Mouse (Mus musculus): ENCODE data around the gene Rbm47.

Rbm47 gene

DNA sequence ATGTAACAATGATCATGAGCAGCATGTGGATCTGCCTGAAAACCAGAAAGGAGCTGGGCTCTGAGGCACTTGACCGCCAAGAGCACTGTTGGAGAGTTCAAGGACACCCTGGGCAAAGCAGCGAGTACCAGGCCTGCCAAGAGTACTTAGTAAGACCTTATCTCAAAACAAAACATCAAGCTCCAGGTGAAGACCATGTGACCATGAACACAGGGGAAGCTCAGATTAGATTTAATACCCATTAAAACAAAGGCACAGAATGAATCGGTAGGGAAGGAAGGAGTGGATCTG lies 110.0 kb downstream of the Rbm47 start:
- DNase-seq (ENCODE audit: low spot score in 2 of 2), result no peak

DNA sequence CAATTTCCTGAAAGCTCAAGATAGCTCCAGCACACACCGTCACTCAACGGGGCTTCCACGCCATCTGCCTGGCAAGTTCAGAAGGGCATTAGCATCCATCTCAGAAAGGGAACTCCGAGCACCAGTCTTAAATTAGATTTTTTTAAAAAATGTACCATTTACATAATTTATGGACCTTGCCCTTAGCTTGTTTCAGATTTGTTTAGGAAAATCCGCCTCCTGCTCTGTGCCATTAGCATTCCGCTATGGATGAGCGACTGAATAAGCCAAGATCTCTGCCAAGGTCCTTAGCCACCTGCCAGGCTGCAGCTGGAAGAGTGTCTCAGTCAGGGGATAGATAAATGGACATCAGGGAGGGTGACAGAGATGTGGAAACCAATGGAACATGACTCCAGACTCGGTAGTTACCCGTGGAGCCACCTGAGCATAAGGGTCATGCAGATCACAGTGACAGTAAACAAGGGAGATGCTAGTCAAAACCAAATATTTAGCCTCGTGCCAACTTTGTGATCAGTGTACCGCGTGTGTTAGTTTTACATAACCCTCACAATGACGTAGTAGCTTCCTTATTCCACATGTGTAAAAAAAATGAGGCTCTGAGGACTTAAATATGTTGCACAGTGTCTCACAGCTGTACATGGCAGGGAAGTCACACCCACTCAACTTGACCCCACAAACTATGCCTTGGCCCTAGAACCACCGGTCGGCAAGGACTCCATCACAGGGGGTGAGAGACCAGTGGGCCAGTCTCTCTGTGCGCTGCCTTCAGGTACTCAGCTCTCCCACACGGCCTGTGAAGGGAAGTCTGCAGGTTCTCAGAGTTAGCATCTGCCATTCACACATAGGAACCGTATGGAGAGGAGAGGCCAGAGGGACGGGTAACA lies 110.6 kb downstream of the Rbm47 start:
- DNase-seq (ENCODE audit: low spot score in 2 of 2), result no peak

DNA sequence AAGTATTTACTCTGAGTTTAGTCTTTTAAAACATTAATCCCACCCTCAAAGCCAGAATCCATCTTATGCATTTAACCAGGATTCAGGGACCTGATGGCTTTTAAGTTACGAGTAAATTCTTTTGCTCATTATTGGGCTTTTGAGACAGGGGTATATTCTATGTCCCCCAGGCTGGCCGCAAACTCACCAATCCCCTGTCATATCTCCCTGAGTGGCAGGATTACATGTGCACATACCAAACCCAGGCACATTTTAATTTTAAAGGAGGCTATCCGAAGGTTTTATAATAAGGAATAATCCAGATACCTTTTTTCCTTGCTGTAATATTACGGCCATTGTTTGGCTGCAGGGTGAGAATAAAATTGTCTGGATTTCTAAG lies 111.3 kb downstream of the Rbm47 start:
- no peak for DNase-seq (ENCODE audit: low spot score in 2 of 2)

DNA sequence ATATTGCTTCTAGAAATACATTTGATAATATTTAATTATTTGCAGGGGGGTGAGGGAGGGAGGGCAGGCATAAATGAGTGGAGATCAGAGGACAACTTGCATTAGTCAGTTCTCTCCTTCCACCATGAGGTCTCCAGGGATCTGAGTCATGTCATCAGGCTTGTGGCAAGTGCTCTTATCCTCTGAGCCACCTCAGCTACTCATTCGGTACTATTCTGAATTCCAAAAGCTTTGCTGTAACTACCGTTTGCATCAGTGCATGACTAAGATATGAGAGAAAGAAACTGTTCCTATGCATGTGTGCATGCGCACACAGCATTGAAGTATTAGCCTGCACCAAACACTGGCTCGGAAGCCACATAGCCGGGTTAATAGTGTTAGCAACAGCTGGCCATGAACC lies 114.1 kb downstream of the Rbm47 start:
- DNase-seq (ENCODE audit: low spot score in 2 of 2), result no peak

DNA sequence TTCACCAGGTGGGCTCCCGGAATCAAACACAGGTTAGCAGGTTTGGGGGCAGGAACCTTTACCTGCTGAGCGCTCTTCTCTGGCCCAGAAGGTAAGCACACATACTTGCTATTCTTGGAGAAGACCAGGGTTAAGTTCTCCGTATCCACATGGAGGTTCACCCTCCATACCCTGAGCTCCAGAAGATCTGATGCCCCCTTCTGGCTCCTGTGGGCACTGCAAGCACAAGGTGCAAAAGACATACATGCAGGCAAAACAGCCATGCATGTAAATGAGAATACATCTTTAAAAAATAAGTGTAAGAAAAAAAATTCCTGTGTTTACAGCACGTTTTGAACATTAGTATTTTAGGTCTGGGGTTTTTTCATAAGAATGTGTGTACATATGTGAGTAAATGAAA lies 116.2 kb downstream of the Rbm47 start:
- DNase-seq (ENCODE audit: low spot score in 2 of 2), result no peak

DNA sequence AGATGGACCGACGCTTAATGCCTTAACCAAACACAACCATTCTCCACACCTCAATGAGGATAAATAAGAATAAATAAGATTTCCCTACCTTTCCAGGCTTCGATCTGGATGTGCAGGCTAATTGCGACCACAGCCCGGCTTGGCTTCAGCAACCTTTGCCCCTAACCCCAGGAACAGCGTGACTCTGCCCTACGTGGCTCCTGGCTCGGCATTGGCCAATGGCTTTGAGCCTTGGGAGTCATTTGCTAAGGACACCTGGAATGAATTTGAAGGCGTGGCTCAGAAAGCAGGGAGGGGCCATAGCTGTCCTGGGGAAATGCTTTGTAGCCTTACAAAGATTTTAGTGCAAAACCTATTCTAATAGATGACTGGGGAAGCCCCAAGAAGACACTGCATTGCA lies 118.5 kb downstream of the Rbm47 start:
- DNase-seq (ENCODE audit: low spot score in 2 of 2), result no peak

DNA sequence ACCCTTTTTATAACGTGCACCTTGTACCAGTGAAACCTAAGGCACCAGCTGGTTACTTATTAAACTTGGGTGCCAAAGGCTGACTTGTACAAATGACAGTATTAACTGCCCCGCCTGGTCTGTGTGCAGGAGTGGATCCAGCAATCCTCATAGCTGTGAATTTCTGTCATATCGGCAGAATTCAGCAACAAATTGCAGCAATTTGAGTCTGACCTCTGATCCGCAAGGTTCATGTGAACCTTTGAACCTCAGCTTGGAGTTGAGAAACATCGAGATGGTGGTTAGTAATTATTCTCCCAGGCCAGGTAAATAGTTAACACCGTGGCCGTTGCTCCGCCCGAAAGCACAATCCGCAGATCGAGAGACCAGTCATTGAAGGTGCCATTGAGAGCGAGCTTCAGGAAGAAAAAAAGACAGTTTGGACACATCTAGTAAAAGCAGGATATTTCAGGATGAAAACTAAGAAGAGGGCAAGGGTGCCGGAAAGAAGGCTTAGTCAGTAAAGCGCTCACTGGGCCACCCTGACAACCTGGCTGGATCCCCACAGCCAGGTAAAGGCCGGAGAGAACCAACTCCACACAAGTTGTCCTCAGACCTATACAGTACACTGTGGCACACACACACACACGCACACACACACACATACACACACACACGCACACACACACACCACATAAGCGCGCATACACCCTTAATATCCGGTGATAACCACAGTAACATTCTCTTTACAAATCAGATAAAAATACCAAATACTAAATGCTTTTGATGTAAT lies 120.0 kb downstream of the Rbm47 start:
- DNase-seq (ENCODE audit: low spot score in 2 of 2), result no peak

DNA sequence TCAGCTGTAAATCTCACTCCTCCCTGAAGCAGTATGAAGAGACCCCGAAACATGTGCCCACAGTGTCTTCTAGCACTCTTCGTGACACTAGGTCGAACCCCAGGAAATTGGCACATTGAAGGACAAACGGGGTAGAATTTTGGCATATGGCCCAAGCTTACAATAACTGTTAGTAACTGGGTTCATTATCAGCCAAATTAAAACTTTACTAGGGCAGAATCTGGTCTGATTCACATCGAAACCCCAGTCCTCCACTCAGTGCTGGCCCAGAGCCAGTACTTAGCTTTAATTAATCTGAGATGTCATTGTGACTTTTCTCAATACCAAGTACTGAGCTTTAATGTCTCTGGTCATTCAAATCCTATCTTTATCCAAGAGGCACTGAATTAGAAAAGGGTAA lies 122.1 kb downstream of the Rbm47 start:
- no peak for DNase-seq (ENCODE audit: low spot score in 2 of 2)

DNA sequence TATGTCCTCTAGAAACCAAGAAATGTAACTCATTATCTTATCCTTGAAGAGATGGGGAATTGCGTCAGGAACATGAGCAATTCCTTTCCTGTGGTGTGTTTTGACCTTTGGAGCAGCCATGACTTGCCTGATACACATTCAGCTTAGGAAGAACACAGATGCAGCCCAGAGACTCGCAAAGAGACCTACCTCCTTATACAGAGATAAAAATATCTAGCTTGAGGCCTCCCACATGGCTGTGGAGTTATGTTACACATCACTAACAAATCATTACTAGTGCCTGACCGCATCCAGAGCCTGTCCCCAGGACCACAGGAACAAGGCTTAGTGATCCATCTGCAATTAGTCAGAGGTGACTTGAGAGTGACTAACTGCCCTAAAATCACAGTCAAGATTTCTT lies 126.6 kb downstream of the Rbm47 start:
- no peak for DNase-seq (ENCODE audit: low spot score in 2 of 2)

DNA sequence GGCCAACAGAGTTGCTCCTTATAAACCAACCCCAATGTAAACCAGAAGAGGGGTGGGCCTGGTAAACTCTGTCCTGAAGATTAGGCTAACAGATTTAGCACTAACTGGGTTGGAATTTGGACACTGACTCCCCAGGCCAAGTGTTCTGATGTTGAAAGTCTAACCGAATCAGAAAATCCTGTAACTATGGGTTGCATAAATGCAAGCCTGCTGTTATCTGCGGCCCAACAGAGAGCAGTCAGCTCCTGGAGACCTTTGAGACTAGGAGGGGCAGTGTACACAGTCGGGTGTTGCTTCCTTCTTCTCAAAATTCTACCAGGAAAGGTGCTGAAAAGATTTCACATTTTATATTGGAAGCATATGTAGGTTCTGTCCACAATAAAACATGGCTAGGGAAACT lies 129.0 kb downstream of the Rbm47 start:
- DNase-seq (ENCODE audit: low spot score in 2 of 2), result no peak

DNA sequence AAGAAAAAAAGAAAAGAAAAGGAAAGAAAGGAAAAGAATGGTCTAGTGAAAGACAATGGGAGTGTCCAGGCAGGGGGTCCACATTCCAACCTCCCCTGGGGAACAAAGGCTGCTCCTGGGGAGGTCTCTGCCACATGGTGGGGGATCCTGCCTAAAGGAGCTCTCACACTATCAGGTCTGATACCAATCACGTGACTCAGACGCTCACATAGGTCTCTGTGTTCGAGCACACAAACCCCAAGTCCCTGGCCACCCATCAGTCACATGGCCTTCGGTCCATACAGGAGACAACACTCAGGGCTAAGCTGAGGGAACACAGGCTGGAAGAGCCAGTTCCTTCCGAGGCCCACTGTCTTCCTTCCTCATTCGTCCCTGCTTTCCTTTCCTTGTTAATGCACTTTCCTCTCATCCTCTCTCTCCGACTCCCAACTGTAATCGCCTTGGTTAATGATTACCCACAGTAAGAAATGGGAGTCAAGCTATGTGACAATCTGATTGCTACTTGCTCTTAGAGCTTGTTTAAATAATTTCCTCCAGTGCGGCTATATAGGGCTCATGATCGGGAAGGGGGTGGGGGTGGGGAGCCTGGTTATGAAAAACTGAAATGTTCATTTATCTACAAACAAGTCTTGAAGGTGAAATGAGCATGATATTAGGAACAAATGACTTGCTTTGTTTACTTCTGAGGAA lies 130.1 kb downstream of the Rbm47 start:
- no peak for DNase-seq (ENCODE audit: low spot score in 2 of 2)

DNA sequence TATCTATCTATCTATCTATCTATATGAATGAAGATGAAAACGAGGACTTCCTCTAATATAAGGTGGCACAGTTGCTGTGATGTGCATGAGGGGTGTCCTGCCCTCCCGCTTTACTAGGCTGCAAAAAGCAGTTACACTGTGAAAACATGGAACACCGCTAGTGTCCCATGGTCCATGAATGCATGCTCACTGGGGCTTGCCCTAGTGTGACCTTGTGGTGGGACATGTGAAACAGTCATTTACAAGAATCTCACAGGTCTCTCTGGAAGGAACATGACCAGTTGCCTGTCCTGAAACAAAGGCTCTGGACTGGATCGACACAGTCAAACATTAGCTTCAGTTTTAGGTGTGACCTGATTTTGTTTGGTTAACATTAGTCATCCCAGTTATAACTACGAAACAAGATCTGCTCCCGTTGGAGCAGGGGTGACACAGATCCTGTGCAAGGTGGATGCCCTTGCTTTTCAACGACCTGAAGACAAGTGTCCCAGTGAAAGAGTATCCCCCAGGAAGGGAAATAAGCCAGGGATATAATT lies 132.1 kb downstream of the Rbm47 start:
- no peak for DNase-seq (ENCODE audit: low spot score in 2 of 2)

DNA sequence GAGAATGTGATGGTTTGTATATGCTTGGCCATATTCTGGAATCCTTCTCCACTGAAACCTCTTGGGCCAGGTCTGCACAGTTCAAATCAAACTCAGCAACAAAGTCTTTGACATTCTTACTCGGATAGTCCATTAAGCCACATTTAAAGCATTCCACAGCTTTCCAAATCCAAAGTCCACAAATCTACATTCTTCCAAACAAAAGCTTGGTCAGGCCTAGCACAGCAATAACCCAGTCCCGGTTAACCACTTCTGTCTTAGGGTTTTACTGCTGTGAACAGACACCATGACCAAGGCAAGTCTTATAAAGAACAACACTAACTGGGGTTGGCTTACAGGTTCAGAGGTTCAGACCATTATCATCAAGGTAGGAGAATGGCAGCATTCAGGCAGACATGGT lies 133.1 kb downstream of the Rbm47 start:
- no peak for DNase-seq (ENCODE audit: low spot score in 2 of 2)

DNA sequence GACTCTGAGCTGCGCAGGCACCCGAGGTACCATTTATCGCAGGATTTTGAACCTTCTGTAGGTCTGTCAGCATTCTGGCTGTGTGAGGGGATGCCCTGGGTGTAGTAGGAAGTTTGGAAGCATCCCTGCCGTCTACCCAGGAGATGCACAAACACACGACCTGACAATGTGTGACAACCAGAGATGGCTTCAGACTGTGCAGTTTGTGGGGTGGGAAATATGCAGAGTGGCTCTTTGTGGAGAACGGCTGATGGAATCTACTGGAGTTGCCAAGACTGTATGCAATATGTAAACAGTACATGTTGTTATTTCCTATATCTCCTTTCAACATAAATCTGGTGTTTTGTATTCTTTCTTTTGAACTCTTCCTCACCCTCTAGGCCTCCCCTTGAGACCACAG lies 135.9 kb downstream of the Rbm47 start:
- no peak for DNase-seq (ENCODE audit: low spot score in 2 of 2)

DNA sequence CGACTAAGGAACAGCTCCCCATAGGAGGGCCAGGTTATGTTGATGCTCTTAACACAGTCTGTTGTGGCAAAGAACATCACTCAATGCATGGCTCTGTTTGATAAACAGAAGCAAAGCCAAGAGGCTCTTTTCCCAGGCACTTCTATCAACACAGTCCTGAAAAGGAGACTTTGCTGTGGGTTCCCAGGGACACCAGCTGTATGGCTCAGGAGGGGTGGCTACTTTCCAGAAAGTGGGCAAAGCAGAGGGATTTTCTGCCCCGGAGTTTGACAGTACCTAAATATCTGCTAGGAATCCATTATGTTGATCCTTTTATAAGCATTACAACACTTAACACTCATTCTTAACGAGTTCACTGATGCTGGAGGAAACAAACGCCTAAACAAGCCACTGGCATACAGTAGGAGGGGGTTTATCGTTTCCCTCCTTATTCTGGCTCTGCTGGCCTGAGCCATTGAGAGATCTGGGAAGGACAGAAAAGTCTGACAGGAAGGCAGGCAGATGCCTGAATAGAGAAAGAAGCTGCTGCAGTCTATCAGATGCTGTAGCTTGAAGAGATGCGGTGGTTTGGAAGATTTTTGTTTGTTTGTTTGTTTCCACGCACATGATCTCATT lies 136.4 kb downstream of the Rbm47 start:
- DNase-seq (ENCODE audit: low spot score in 2 of 2), result no peak

DNA sequence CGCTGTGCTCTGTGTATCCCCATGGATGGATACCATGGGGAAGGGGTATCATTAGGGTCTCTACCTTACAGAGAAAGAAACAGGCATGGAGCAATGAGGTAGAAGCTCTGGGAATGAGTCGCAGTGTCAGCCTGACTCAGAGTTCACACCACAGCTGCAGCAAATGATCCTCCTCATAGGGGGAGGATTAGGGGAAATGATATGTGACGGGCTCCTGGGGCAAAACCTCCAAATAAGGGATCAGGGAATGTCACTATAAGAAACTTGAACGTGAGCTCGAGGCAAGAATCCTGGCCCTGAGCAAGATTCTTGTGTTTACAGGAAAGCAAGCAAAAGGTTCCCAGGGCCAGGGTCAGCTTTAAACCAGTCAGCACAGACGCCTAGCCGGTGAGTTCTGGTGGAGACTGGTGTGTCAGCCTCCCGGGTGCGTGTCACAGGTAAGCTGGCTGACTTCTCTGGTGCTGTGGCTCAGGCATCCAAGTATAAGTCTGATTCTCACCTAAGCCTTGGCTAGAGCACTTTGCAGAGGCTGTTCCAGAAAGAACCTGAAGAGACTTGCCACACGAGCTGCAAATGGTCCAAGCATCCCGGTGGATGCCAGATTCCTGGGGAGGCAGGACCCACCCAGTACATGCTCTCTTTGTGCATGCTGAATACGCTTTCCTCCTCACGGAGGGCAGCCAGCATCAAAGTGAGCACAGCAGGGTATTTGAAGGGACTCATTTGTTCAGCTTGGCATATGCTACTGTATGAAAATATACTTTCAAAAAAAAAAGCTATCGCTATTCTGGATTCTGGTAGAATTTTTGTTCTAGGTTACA lies 138.3 kb downstream of the Rbm47 start:
- DNase-seq (ENCODE audit: low spot score in 2 of 2), result no peak

DNA sequence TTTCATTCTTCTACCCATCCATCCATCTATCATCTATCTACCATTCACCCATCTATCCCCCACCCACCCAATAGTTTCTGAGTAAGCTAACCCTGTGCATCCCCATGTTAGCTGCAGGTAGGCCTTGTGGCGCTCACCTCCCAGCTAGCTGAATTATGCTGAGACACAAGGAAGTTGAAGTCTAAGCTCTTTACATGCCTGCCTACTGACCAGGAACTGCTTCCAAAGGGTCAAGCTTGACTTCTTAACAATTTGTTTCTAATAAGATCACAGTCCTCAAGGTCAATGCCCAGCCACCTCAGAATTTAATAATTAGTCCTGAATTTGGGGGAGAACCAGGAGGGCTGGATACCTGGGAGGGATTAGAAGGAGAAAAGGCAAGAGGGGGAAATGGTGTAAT lies 140.1 kb downstream of the Rbm47 start:
- no peak for DNase-seq (ENCODE audit: low spot score in 2 of 2)

DNA sequence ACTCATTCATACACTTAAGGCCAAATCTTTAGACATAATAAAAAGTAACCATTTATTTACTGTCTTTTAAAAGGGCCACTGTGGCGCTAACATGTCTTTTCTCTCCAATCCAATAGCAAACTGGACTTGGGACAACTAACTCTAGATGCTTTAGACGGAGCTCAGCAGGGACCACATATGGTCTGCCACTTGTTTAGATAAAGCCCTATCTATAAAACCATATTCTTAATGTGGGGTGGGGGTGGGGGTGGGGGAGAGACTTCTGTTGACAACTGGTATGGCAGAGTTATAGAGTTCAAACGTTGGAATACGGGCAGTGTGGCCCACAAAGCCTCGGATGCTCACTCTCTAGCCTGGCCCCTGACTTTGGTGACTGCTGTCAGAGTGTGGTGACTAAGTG lies 141.2 kb downstream of the Rbm47 start:
- DNase-seq (ENCODE audit: low spot score in 2 of 2), result no peak

DNA sequence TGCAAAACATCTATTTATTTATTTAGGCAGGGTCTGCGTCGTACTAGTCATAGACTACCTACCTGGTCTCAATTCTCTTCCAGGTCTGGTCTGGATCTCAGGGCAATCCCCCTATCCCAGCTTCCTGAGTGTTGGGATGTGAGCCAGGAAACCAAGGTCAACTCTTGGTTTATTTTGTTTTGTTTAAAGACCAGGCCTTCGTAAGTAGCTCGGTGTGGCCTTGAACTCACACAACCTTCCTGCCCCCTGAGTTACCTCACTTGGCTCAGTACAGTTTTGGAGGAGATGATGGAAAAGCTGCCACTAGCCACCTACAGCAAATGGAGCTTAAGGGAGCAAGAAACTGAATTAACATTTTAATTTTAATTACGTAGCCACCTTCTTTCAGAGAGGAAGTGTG lies 144.7 kb downstream of the Rbm47 start:
- DNase-seq (ENCODE audit: low spot score in 2 of 2), result no peak

DNA sequence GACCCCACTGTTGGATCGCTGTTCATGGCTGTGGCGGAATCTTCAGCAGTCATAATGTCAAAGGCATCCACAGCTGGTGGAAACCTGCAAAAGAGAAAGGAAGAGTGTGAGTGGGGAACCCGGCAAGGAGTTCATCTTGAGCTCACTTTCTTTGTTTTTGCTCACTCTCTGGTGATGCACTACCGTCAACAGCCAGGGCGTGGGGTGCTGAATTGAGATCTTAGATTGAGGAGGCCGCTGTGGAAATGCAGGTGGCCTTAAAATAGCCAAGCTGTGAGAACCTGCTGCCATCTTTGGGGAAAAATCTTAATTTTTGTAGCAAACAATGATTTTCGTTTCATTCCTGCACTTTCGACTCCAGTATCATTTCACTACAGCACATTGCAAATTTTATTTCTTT lies 145.7 kb downstream of the Rbm47 start:
- no peak for DNase-seq (ENCODE audit: low spot score in 2 of 2)

DNA sequence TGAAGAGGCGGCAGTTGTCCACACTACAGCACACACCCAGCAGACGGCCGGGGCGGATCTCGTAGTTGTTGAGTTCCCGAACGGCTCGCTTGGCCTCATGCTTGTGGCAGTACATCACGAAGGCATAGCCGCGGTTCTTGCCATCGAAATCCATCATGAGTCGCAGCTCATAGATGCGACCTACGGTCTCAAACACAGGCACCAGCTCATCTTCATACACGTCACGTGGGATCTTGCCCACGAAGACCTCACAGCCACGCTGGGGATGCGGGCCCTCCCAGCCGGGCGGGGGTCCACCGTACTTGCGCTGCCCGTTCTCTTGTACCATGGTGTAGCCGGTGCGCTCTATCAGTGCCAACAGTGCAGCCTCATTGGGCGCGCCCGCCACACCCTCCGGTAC lies 146.1 kb downstream of the Rbm47 start:
- DNase-seq (ENCODE audit: low spot score in 2 of 2), result no peak

Measured in left cerebral cortex, adult 9 months (tissue).